Mouse (Mus musculus) midbrain, embryonic 14.5 days (tissue): ENCODE results near the gene Lama4. TPM values are rescaled to one million over a fixed set of nuclear protein-coding genes. Genes with fewer than 3 reads are reported as not detected.

Source experiments
- ATAC-seq: fragments of 200-750 bp; cut with Nextera tagmentation; 2 replicates; pipeline ENCODE4 v1.8.0; 2017; ENCODE audit warnings: moderate number of reproducible peaks, moderate library complexity; ENCODE audit not compliant: low FRiP score, low TSS enrichment
- DNase-seq: peaks from one replicate; pipeline ENCODE4 v3.0.0-alpha.2; 2015
- H3K27ac ChIP-seq: fragments of 300-500 bp; sonication (generic); replicated peaks from 2 replicates; pipeline ENCODE4 v1.5.1; 2014; ENCODE audit warnings: mild to moderate bottlenecking, low read depth, low read length, moderate library complexity
- H3K27me3 ChIP-seq: fragments of 300-500 bp; sonication (generic); 2 replicates; pipeline ENCODE4 v1.6.1; 2014; ENCODE audit warnings: low read length, control low read depth, mixed read lengths; ENCODE audit not compliant: control insufficient read depth, insufficient read depth
- H3K36me3 ChIP-seq: fragments of 300-500 bp; sonication (generic); 2 replicates; pipeline ENCODE4 v1.6.1; 2014; ENCODE audit warnings: low read length, control low read depth; ENCODE audit not compliant: control insufficient read depth, insufficient read depth
- H3K4me1 ChIP-seq: fragments of 300-500 bp; sonication (generic); 2 replicates; pipeline ENCODE4 v1.6.1; 2014; ENCODE audit warnings: mild to moderate bottlenecking, antibody characterized with exemption, low read length, control low read depth; ENCODE audit not compliant: control insufficient read depth, insufficient read depth
- H3K4me2 ChIP-seq: fragments of 300-500 bp; sonication (generic); 2 replicates; pipeline ENCODE4 v1.6.1; 2014; ENCODE audit warnings: mild to moderate bottlenecking, low read length, moderate library complexity
- H3K4me3 ChIP-seq: fragments of 300-500 bp; sonication (generic); replicated peaks from 2 replicates; pipeline ENCODE4 v1.5.1; 2014; ENCODE audit warnings: low read depth, low read length
- H3K9ac ChIP-seq: fragments of 300-500 bp; sonication (generic); replicated peaks from 2 replicates; pipeline ENCODE4 v1.6.1; 2014; ENCODE audit warnings: mild to moderate bottlenecking, low read length, moderate library complexity
- H3K9me3 ChIP-seq: fragments of 300-500 bp; sonication (generic); 2 replicates; pipeline ENCODE4 v1.6.1; 2016; ENCODE audit warnings: low read length, control low read depth, mixed read lengths; ENCODE audit not compliant: control insufficient read depth
- WGBS: fragments of 180-500 bp; shearing (Covaris S2); extraction: QIAGEN DNeasy Blood & Tissue Kit; methylation state at CpG from one replicate; pipeline ENCODE4 v1.1.7; 2014; 5-methylcytosine and 5-hydroxymethylcytosine counted together
- polyA plus RNA-seq: library from polyadenylated mRNA; unstranded; fragments of >200 nt; fragmentation: Nextera tagmentation; extraction: Ambion mirVana; gene quantifications from 2 replicates; pipeline ENCODE4 v1.2.1, GENCODE M21; 2014

Gene Lama4
- polyA plus RNA-seq, 1 experiment from 2014 or later = 18.9 TPM

GRCm38 (mm10) chr10:38984358-38985075 lies 19.2 kb downstream of the Lama4 start:
- Histone ChIP-seq H3K36me3 (no peaks in the 10 kb centered on the region), H3K4me2 (no peak overlapping the region), H3K4me3 (no peak overlapping the region), H3K4me1 (no peaks in the 10 kb centered on the region), H3K27ac (no peak overlapping the region), H3K9ac (no peak overlapping the region), H3K9me3 (no peaks in the 10 kb centered on the region), H3K27me3 (no peaks in the 10 kb centered on the region)
- WGBS = 79% methylated on average over 4 of the region's 4 CpGs
- ATAC-seq (no peak), DNase-seq (no peak)

DNA sequence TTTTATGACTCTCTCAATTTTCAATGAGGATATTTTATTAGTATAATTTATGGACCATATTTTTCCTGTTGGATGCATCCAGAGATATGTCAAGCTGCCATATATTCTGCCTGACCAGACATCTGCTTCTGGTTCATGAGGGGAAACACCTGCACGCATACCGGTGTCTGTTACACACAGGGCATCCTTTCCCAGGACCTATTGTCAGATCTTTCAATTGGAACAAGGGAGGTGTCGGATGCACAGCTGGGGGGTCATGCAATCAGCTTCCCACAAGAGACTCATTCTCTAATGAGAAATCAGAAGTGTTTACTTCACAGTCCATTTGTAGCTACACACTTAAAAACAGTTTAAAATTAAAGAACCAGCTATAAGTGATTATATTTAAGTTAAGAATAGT lies 20.7 kb downstream of the Lama4 start:
- Histone ChIP-seq H3K36me3 (no peaks in the 10 kb centered on the region), H3K4me3 (no peak overlapping the region), H3K4me2 (no peak overlapping the region), H3K9ac (no peak overlapping the region), H3K27me3 (no peaks in the 10 kb centered on the region), H3K9me3 (no peaks in the 10 kb centered on the region), H3K27ac (no peak overlapping the region), H3K4me1 (no peaks in the 10 kb centered on the region)
- no peak for DNase-seq
- no peak for ATAC-seq
- 65% methylated on average over 3 of the region's 3 CpGs for WGBS

DNA sequence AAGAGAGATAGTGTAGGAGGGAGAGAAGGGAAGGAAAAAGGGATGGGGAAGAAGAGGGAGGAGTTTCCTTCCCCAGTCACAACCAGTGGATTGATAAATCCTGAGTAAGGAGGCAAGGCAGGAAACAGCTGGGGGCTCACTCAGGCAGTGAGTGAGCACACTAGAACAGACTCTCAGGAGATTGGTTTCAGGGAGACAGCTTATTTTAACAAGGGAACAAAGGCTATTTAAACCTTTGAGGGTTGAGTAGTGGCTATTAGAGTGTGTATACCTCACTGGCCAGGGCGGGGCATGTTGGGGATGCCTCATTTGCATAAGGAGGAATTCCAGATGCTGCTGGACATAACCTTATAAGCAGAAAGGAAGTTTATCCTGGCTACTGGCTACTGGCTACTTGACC lies 27.5 kb downstream of the Lama4 start:
- Histone ChIP-seq H3K27ac (no peak overlapping the region), H3K9ac (no peak overlapping the region), H3K36me3 (no peaks in the 10 kb centered on the region), H3K9me3 (no peaks in the 10 kb centered on the region), H3K4me1 (no peaks in the 10 kb centered on the region), H3K27me3 (no peaks in the 10 kb centered on the region), H3K4me3 (no peak overlapping the region), H3K4me2 (no peak overlapping the region)
- DNase-seq (no peak), ATAC-seq (no peak)
- WGBS = 93% methylated on average over 1 of the region's 1 CpGs

GRCm38 (mm10) chr10:38993632-38994424 lies 28.5 kb downstream of the Lama4 start:
- WGBS = 70% methylated on average over 2 of the region's 2 CpGs
- H3K36me3 ChIP-seq = no peaks in the 10 kb centered on the region
- no peak for ATAC-seq

DNA sequence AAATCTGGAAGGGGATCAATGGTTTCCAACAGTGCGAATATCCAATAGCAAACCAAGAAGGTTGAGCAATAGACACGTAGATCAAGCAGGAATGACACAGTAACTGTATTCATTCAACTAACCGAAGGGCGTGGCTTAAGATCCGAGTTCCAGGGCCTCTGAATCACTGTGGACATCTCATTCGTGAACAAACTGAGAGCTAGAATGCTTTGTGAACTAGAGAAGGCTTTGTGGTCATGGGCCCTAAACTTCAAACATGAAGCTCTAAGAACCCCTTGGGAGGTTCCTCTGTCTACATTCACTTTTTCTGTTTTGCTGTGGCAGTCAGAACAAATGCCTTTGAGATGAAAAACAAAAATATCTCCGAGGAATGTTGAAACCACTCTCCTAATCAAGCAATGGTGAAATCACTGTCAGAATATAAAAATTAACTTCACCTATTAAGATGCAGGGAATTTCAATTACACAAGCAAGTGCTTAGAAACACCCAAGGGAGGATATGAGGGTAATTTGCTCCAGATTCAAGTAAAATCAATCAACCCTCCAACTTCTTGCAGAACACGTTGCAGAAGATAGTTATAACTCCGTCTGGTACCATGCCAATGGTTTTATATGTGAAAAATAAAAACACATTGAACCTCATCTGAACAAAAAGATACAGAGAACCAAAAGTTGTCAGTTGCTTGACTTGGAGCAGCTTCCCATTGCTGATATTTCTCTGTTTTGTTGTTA lies 29.6 kb downstream of the Lama4 start:
- Histone ChIP-seq H3K4me2 (no peak overlapping the region), H3K27ac (no peak overlapping the region), H3K4me3 (no peak overlapping the region), H3K9me3 (no peaks in the 10 kb centered on the region), H3K27me3 (no peaks in the 10 kb centered on the region), H3K9ac (no peak overlapping the region), H3K4me1 (no peaks in the 10 kb centered on the region), H3K36me3 (no peaks in the 10 kb centered on the region)
- WGBS = 87% methylated on average over 9 of the region's 9 CpGs
- no peak for ATAC-seq
- no peak for DNase-seq

More at GRCm38 (mm10) chr10:38993632-38994424, 28.5 kb downstream of the Lama4 start:
- H3K27me3 ChIP-seq = no peaks in the 10 kb centered on the region
- H3K9ac ChIP-seq = no peak overlapping the region
- no peaks in the 10 kb centered on the region for H3K9me3 ChIP-seq
- no peak overlapping the region for H3K4me3 ChIP-seq
- no peak overlapping the region for H3K27ac ChIP-seq
- no peak for DNase-seq
- H3K4me2 ChIP-seq = no peak overlapping the region
- H3K4me1 ChIP-seq = no peaks in the 10 kb centered on the region

- no peak for ATAC-seq
- Histone ChIP-seq H3K4me3 (no peak overlapping the region), H3K36me3 (no peaks in the 10 kb centered on the region), H3K27ac (no peak overlapping the region), H3K9me3 (no peaks in the 10 kb centered on the region), H3K4me1 (no peaks in the 10 kb centered on the region), H3K27me3 (no peaks in the 10 kb centered on the region), H3K9ac (no peak overlapping the region), H3K4me2 (no peak overlapping the region)
- WGBS = 84% methylated on average over 2 of the region's 2 CpGs
- DNase-seq = no peak
Measured at GRCm38 (mm10) chr10:38995896-38996295, 30.6 kb downstream of the Lama4 start.

DNA sequence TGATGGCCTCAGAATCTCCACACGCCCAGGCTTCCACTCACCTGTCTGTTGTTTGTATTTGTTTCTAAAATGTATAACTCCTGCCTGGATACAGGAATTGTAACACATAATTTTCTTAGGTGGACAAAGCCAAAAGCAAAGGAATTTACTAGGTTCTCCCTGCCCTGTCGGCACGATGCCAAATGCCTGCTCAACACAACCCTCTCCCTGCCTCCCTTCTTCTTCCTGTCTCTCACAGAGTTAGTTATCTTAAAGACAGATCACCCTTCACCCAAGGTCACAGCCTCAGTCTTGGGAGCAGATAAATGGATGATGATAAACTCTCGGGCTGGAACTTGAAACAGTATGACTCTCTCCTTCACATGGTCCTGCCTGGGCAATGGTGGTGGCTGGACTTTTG lies 35.6 kb downstream of the Lama4 start:
- Histone ChIP-seq H3K4me1 (no peaks in the 10 kb centered on the region), H3K4me3 (no peak overlapping the region), H3K27ac (no peak overlapping the region), H3K9ac (no peak overlapping the region), H3K9me3 (no peaks in the 10 kb centered on the region), H3K36me3 (no peaks in the 10 kb centered on the region), H3K4me2 (no peak overlapping the region), H3K27me3 (no peaks in the 10 kb centered on the region)
- no peak for ATAC-seq
- WGBS = 93% methylated on average over 4 of the region's 4 CpGs
- DNase-seq = no peak

DNA sequence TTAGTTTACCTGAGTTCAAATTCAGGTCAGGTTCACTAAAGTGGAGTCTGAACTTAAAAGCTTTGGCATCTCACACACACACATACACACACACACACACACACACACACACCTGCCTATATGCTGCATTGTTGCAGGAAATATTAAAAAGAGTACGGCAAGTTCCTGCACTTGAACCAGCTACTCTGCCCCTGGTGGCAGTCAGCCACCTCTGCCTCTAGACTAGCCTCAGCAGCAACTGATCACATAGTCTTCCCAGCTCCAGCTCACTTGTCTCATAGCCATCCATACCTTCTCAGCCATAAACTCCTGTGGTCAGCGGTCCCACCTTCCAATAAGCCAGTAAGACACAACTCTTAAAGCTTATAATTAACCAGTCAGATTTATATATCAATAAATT lies 37.2 kb downstream of the Lama4 start:
- H3K4me2 ChIP-seq = no peak overlapping the region
- no peak overlapping the region for H3K27ac ChIP-seq
- H3K4me1 ChIP-seq = no peaks in the 10 kb centered on the region
- ATAC-seq (no peak), DNase-seq (no peak)
- no peaks in the 10 kb centered on the region for H3K9me3 ChIP-seq
- no peaks in the 10 kb centered on the region for H3K27me3 ChIP-seq
- WGBS = 87% methylated on average over 2 of the region's 2 CpGs
- H3K36me3 ChIP-seq = no peaks in the 10 kb centered on the region
- H3K9ac ChIP-seq = no peak overlapping the region
- H3K4me3 ChIP-seq = no peak overlapping the region
